Mouse (Mus musculus): Measurements from ENCODE around the gene Plppr2.

The Plppr2 gene

DNA sequence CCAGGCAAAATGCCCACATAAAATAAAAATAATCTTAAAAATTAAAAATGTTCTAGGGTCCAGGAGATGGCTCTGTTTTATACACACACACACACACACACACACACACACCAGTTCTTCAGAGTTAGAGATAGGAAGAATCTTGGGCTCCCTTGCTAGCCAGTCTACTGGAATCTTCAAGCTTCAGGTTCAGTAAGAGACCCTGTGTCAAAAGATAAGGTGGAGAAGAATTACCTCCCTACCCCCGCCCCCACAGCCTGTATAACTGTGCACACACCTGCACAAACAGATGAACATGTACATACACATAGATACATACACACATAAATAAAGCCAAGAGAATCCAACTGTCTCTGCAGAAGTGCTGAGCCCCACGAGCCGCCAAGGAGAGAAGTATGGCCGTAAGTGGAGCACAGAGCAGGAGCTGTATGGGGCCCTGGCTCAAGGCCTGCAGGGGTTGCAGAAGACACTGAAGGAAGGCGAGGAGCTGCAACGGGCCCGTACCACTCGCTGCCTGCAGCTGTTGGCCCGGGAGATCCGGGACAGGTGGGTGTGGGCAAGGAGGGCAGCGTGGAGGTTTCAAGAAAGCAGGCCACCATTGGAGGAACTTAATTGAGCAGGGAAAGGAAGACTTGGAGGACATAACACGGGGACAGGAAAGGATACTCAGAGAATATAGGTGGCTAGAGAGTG is 4.2 kb upstream of the Plppr2 start:
- DNase-seq (ENCODE audit: low spot score), result no peak

DNA sequence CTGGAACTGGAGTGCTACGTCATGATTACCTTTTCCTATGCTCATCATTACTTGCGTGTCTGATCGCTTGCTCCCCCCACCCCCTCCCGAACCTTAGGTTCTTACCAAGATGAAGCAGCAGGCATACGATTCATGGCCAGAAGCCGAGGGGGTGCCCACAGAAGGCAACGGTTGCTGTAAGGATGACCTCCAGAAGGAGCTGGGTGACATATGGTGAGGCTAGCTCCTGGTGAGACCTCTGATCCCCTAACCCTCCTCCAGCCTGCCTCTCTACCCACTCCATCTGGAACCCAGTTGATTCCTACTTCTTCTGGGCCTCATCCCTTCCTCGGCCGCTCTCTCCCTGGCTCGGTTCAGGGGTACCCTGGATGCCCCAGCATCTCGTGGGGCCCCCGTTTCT is 2.8 kb upstream of the Plppr2 start:
- DNase-seq (ENCODE audit: low spot score), result no peak

GRCm38 (mm10) chr9:21935466-21936131 is 1.2 kb upstream of the Plppr2 start:
- no peak for DNase-seq (ENCODE audit: low spot score)

GRCm38 (mm10) chr9:21937711-21938175 is 910 bp downstream of the Plppr2 start:
- DNase-seq (ENCODE audit: low spot score), result no peak

DNA sequence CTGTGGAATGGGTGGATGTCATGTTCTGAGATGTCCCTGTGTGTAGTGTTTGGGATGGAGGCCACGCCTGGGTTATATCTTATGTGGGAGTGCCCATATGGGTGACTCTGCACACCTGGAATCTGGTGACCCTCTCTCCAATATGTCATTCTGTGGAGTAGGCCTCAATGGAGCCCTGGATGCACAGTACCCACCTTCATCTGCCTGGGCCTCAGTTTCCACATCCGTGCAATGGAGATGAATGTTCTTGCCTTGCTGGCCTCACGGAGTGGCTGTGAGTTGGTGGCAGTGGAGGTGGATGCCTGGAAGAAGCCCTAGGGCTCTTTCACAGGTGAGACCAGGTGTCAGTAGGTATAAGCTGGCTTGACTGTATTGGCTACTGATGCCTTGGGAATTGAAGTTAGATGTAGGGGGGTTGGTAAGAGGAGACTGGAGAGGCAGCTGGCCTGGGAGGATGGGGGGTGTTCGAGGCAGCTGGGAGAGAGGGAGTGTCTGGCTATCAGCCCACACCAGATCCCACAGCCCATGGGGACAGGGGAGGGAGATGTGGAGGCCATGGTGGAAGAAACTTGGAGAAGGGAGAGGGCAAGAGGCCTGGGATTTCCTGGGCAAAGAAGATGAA is 1.5 kb downstream of the Plppr2 start:
- DNase-seq (ENCODE audit: low spot score), result no peak

GRCm38 (mm10) chr9:21943046-21943445 is 6.2 kb downstream of the Plppr2 start:
- DNase-seq (ENCODE audit: low spot score), result no peak

DNA sequence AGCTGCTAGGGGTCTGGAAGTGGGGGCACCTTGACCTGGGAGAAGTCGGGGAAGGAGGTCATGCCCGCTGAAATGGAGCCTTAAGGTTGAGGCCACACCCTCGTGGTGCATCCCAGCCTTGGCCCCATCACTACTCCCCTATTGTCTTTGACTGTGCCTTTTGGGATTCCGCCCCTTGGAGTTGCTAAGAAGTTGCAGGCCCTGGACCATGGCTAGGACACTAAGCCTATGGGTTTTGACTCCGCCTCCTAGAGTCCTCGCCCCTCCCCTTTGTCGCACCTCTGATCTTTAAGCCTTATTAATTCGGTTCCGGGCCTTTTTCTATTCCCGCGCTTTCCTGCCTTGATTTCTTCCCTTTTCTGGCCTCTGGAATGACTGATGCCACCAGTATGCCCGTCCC is 6.8 kb downstream of the Plppr2 start:
- DNase-seq (ENCODE audit: low spot score), result no peak

DNA sequence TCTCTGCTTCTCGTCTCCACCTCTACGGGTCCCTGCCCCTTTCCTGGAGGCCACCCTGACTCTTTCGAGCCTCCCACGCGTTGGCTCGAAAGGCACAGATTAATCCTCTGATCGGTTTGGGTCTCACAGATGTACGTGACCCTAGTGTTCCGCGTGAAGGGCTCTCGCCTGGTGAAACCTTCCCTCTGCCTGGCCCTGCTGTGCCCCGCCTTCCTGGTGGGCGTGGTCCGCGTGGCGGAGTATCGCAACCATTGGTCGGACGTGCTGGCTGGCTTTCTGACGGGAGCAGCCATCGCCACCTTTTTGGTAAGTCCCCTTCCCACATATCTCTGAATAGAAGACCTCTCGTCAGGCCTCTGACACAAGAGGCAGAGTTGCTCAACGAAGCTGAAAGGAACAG is 7.4 kb downstream of the Plppr2 start:
- no peak for DNase-seq (ENCODE audit: low spot score)

- no peak for DNase-seq (ENCODE audit: low spot score)
These were observed 10.8 kb downstream of the Plppr2 start for GRCm38 (mm10) chr9:21947540-21948130.

DNA sequence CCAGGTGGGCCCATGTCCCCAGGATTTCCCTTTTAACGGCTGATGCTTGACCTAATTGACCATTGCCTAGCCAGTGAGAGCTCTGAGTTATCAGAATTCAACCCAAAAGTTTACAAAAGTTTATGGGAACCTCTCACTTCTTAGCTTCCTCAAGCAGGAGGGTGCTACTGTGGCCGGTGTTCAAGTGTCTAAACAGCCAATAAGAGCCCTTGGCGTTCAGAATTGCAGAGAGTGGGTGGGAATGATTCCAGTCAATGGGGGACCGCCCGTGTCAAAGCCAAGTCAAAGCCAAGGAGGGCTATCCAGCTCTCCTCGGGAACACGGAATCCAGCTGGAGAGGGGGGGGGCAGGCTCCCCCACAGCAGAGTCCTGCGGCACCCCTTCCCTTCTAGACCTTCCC is 11.3 kb downstream of the Plppr2 start:
- no peak for DNase-seq (ENCODE audit: low spot score)

DNA sequence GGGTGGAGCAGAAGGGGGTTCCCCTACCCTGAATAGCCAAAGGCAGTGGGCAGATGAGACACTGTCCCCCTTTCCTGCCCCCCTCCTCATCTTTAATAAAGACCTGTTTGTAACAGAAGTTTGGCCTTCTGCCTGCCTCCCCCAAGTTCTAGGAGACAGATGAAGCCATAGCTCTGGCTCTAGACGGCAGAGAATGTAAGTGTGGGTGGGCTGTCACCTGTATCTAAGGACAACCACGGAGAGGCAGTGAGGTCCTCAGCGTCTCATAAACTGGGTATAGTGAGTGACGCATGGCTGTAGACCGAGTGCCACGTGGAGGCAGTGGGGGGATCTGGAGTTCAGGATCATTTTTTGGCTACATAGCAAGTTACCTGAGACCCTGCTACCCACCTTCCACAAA is 12.0 kb downstream of the Plppr2 start:
- no peak for DNase-seq (ENCODE audit: low spot score)

DNA sequence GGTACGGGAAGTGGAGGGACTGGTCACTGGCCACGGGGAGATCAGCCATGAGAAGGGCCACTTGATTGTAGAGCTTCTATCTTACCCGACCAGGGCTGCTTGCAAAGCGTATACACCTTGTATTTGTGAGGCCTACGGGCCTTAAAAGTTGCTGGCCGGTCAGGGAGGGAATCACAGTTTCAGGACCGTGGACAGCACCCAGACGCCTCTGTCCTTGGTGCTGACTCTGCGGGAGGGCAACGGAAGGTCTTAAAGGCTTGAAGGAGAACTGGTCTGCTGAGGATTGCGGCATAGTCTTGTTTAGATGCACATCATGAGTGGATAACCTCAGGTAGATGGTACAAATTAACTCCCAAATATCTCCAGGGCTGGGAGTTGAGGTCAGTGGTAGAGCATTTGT is 13.5 kb downstream of the Plppr2 start:
- DNase-seq (ENCODE audit: low spot score), result peak; percentile 66

DNA sequence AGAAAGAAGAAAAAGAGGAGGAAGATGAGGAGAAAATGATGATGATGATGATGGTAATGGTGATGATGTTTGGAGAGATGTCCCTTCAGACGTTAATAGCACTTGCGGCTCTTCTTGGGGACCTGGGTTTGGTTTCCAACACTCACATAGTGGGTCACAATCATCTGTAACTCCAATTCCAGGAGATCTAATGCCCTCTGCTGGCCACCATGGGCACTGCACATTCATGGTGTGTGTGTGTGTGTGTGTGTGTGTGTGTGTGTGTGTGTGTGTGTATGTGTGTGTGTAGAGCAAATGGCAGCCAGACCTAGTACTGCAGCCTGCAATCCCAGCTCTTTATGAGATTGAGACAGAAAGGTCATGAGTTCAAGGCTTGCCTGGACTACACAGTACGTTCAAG is 15.1 kb downstream of the Plppr2 start:
- DNase-seq (ENCODE audit: low spot score), result no peak

DNA sequence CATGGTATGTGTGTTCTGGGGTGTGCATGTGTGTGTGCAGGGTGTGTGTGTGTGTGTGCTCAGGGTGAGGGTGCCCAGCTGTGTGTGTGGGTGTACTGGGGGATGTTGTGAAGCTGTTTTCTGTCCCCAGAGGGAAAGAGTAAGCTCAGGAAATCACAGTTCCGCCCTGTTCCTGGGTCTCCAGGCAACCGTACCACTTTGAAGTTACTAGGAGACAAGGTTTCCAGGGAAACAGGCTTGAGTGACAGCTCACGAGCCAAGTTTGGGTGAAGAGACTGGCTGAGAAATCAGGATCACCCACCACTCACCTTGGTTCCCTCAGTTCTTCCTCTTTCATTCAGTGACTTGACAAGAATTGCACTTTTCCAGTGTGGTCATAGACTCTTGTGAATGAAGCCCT is 16.8 kb downstream of the Plppr2 start:
- no peak for DNase-seq (ENCODE audit: low spot score)

- DNase-seq (ENCODE audit: low spot score), result no peak
These were observed 17.8 kb downstream of the Plppr2 start for GRCm38 (mm10) chr9:21954635-21955034.

- no peak for DNase-seq (ENCODE audit: low spot score)
These were observed 18.4 kb downstream of the Plppr2 start for GRCm38 (mm10) chr9:21955225-21955569.

- DNase-seq (ENCODE audit: low spot score), result peak; percentile 97
These were observed 18.9 kb downstream of the Plppr2 start, which contains the start of gene Swsap1 for GRCm38 (mm10) chr9:21955570-21956281. Gene Swsap1, plus strand, starts transcription at chr9:21955755.

DNA sequence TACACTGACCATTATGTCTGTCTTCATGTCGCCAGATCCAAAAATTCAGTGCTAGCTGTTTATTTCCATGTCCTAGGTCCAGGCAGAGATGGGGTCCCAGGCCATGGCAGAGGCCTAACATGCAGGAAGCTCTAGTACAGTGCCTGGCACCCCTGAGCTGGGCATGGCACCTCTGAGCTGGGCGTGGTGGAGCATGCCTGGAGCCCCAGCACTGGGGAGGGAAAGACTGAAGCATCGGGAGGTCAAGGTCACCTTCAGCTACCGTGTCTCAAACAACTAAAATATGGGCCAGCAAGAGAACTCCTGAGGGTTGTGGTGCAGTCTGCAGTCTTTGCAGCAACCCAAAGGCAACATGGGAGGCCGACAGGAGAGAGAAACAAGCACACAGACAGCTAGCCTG is 21.5 kb downstream of the Plppr2 start:
- DNase-seq (ENCODE audit: low spot score), result no peak

GRCm38 (mm10) chr9:21959244-21959643 is 22.4 kb downstream of the Plppr2 start:
- DNase-seq (ENCODE audit: low spot score), result no peak

- DNase-seq (ENCODE audit: low spot score), result no peak
These were observed 23.3 kb downstream of the Plppr2 start for GRCm38 (mm10) chr9:21960135-21960534.

DNA sequence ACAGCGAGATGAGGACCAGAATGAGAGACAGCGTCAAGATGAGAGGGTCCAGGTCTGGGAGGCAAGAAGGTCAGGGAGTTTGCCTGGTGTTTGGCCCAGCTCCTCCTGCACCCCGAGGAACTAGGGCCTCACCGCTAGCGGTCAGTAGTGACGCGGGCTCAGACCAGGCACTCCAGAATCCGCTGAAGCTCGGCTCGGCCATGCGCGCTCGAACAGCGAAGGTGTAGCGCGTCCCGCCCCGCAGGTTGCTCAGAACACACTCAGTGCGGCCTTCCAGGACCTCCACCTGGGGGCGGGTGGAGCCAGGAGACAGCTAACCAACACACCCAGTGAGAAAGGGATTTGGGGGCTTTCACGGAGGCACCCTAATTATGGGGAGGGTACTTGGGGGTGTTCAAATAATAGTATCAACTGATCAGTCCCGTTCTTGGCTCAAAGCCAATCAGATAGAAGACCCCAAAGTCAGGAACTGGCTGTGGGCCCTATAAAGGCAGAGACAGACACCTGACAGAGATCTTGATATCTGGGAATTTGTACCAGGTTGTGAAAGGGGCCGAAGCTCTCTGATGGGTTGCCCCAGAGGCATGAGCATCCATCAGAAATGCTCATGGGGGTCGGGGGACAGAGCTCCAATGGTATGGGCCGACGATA is 23.9 kb downstream of the Plppr2 start:
- DNase-seq (ENCODE audit: low spot score), result peak; percentile 45
